Mouse (Mus musculus) frontal cortex, postnatal 14 days (tissue): ENCODE measurements around the gene Olfr1245.
"Not testable (repeated sequence)": the region's sequence is repeated elsewhere in the genome, so short reads cannot be mapped to it uniquely, and the experiment has no call there.

Experiments
- DNase-seq, 2 experiments: peaks; one replicate each; pipeline ENCODE4 v3.0.0; 2022; ENCODE audit warnings: low spot score in 2 of 2

Gene Olfr1245

GRCm38 (mm10) chr2:89578347-89578746 lies at the start of gene Olfr1245:
Gene Olfr1245, minus strand, starts transcription at chr2:89578447.
- DNase-seq, result no peak

GRCm38 (mm10) chr2:89618145-89618544 lies 39.9 kb upstream of the Olfr1245 start, which contains the start of gene Olfr1248:
Gene Olfr1248, minus strand, starts transcription at chr2:89618245.
- not testable (repeated sequence) for DNase-seq

- no peak for DNase-seq
Measured at GRCm38 (mm10) chr2:89614030-89614429, 35.8 kb upstream of the Olfr1245 start, which contains the start of gene Olfr1247. Gene Olfr1247, minus strand, starts transcription at chr2:89614130.

GRCm38 (mm10) chr2:89593057-89593456 lies 14.8 kb upstream of the Olfr1245 start, which contains the start of gene Olfr1246:
Gene Olfr1246, minus strand, starts transcription at chr2:89593157.
- no peak for DNase-seq

GRCm38 (mm10) chr2:89562706-89563105 lies 15.5 kb downstream of the Olfr1245 start:
- not testable (repeated sequence) for DNase-seq

- no peak for DNase-seq
Measured at GRCm38 (mm10) chr2:89544516-89544915, 33.7 kb downstream of the Olfr1245 start.

GRCm38 (mm10) chr2:89539923-89540322 lies 38.3 kb downstream of the Olfr1245 start:
- no peak for DNase-seq

- DNase-seq, result no peak
Measured at GRCm38 (mm10) chr2:89531387-89531786, 46.9 kb downstream of the Olfr1245 start, which contains the start of gene Olfr1243. Gene Olfr1243, minus strand, starts transcription at chr2:89531487.
